Mouse (Mus musculus): ENCODE data around the gene Zbtb45. TPM values are rescaled to one million over a fixed set of nuclear protein-coding genes. Genes with fewer than 3 reads are reported as not detected.

Zbtb45 gene
- polyA plus RNA-seq, 1 experiment from 2014 or later = 31.9 TPM

GRCm38 (mm10) chr7:12997230-12997629 is 12.6 kb downstream of the Zbtb45 start:
- 66% methylated on average over 5 of the region's 5 CpGs for WGBS
- Histone ChIP-seq H3K9ac (ENCODE audit: low read length) (no peak overlapping the region), H3K4me1 (replicated peaks; ENCODE audit: control insufficient read depth, insufficient read depth, low read length) (no peaks in the 10 kb centered on the region), H3K27ac (ENCODE audit: low read depth, low read length) (no peak overlapping the region), H3K36me3 (ENCODE audit: control insufficient read depth, insufficient read depth, low read length) (no peaks in the 10 kb centered on the region), H3K27me3 (ENCODE audit: control insufficient read depth, insufficient read depth, low read length) (no peaks in the 10 kb centered on the region), H3K4me3 (ENCODE audit: low read depth, low read length) (no peak overlapping the region), H3K4me2 (ENCODE audit: low read depth, low read length, severe bottlenecking) (no peak overlapping the region), H3K9me3 (ENCODE audit: control insufficient read depth, low read length) (no peaks in the 10 kb centered on the region)
- ATAC-seq (replicated peaks; ENCODE audit: low FRiP score) = no peak
- no peak for DNase-seq (ENCODE audit: low spot score)

- ATAC-seq (replicated peaks; ENCODE audit: low FRiP score) (no peak), DNase-seq (ENCODE audit: low spot score) (no peak)
- Histone ChIP-seq H3K27ac (ENCODE audit: low read depth, low read length) (no peak overlapping the region), H3K9me3 (ENCODE audit: control insufficient read depth, low read length) (no peaks in the 10 kb centered on the region), H3K27me3 (ENCODE audit: control insufficient read depth, insufficient read depth, low read length) (no peaks in the 10 kb centered on the region), H3K36me3 (ENCODE audit: control insufficient read depth, insufficient read depth, low read length) (no peaks in the 10 kb centered on the region), H3K9ac (ENCODE audit: low read length) (no peak overlapping the region), H3K4me3 (ENCODE audit: low read depth, low read length) (no peak overlapping the region), H3K4me2 (ENCODE audit: low read depth, low read length, severe bottlenecking) (no peak overlapping the region), H3K4me1 (replicated peaks; ENCODE audit: control insufficient read depth, insufficient read depth, low read length) (no peaks in the 10 kb centered on the region)
Observed at GRCm38 (mm10) chr7:12995862-12996261, 14.0 kb downstream of the Zbtb45 start.

DNA sequence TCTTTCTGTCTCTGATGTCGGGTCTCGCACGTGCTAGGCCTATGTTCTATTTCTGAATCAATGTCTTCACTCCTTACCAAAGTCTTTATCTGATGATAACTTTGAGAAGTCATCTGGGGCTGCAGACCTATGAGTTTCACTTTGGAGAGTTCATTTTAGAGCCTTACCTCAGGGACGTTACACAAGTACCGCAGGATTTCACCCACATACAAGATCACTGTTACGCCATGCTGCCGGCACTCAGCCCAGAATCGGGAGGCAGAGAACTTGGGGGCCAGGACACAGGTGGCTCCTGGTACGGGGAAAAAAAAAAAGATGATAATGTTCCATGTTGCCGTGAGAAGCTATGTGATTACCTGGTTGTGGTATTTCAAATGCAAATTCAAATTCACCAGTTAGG is 16.7 kb downstream of the Zbtb45 start:
- DNase-seq (ENCODE audit: low spot score) = no peak
- Histone ChIP-seq H3K9me3 (ENCODE audit: control insufficient read depth, low read length) (no peaks in the 10 kb centered on the region), H3K4me3 (ENCODE audit: low read depth, low read length) (no peak overlapping the region), H3K27me3 (ENCODE audit: control insufficient read depth, insufficient read depth, low read length) (no peaks in the 10 kb centered on the region), H3K4me2 (ENCODE audit: low read depth, low read length, severe bottlenecking) (no peak overlapping the region), H3K27ac (ENCODE audit: low read depth, low read length) (no peak overlapping the region), H3K4me1 (replicated peaks; ENCODE audit: control insufficient read depth, insufficient read depth, low read length) (no peaks in the 10 kb centered on the region), H3K9ac (ENCODE audit: low read length) (no peak overlapping the region), H3K36me3 (ENCODE audit: control insufficient read depth, insufficient read depth, low read length) (no peaks in the 10 kb centered on the region)
- 92% methylated on average over 10 of the region's 10 CpGs for WGBS
- ATAC-seq (replicated peaks; ENCODE audit: low FRiP score) = no peak

DNA sequence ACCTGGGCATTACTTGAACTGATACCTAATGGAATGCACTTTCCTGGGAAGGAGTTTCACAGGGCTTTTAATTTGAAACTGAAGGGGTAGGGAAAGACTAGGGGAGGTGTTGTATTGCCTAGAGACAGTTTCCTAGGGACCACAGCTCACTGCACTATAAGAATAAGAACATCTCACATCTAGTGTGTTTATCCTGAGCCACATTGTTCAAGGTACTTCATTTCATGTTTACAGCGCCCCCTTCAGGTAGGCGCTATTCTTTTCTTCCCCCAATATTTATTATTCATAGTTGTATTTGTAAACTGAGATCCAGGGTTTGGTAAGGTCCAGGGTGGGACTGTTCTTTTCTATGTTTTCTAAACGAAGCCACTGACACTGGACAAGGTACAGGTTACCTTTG is 17.6 kb downstream of the Zbtb45 start:
- DNase-seq (ENCODE audit: low spot score) = no peak
- ATAC-seq (replicated peaks; ENCODE audit: low FRiP score) = no peak

DNA sequence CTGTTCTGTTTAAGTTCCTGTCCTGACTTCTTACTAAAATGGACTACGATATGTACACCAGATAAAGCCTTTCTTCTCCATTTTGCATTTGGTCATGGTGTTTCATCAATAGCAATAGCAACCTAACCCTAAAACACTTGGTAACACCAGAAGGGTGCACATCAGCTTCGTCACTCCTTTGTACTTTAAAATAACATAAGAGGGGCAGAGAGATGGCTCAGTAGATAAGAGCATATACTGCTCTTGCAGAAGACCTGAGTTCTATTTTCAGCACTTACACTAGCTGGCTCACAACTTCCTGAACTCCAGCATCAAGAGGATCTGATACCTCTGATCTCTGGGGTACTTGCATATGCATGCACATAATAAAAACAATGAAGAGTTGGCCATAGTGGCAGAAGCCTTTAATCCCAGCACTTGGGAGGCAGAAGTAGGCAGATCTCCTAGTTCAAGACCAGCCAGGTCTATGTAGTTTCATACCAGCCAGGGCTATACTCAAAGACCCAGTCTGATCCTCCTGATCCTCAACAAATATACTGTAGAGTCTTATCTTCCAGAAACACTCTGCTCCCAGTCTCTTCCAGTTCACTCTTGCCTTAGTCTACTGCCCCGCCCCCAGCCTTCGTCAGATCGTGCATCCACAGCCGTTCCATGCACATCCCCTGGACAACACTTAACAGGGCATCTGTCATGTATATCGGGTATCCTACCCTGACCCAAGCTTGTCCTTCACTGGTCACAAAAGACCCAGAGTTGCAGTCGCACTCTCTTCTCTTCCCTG is 22.2 kb downstream of the Zbtb45 start:
- Histone ChIP-seq H3K4me2 (ENCODE audit: low read depth, low read length, severe bottlenecking) (no peak overlapping the region), H3K36me3 (ENCODE audit: control insufficient read depth, insufficient read depth, low read length) (no peaks in the 10 kb centered on the region), H3K4me1 (replicated peaks; ENCODE audit: control insufficient read depth, insufficient read depth, low read length) (no peaks in the 10 kb centered on the region), H3K4me3 (ENCODE audit: low read depth, low read length) (no peak overlapping the region), H3K9ac (ENCODE audit: low read length) (no peak overlapping the region), H3K9me3 (ENCODE audit: control insufficient read depth, low read length) (no peaks in the 10 kb centered on the region), H3K27me3 (ENCODE audit: control insufficient read depth, insufficient read depth, low read length) (no peaks in the 10 kb centered on the region), H3K27ac (ENCODE audit: low read depth, low read length) (no peak overlapping the region)
- peak; percentile 2 for DNase-seq (ENCODE audit: low spot score)
- ATAC-seq (replicated peaks; ENCODE audit: low FRiP score) = no peak
- 88% methylated on average over 8 of the region's 8 CpGs for WGBS

More for the DNA sequence above, 17.6 kb downstream of the Zbtb45 start:
- 9% methylated on average over 3 of the region's 3 CpGs for WGBS
- no peaks in the 10 kb centered on the region for H3K4me1 ChIP-seq (replicated peaks; ENCODE audit: control insufficient read depth, insufficient read depth, low read length)
- H3K36me3 ChIP-seq (ENCODE audit: control insufficient read depth, insufficient read depth, low read length) = no peaks in the 10 kb centered on the region
- H3K4me2 ChIP-seq (ENCODE audit: low read depth, low read length, severe bottlenecking) = no peak overlapping the region
- H3K4me3 ChIP-seq (ENCODE audit: low read depth, low read length) = no peak overlapping the region
- H3K27ac ChIP-seq (ENCODE audit: low read depth, low read length) = no peak overlapping the region
- H3K27me3 ChIP-seq (ENCODE audit: control insufficient read depth, insufficient read depth, low read length) = no peaks in the 10 kb centered on the region
- no peaks in the 10 kb centered on the region for H3K9me3 ChIP-seq (ENCODE audit: control insufficient read depth, low read length)
- no peak overlapping the region for H3K9ac ChIP-seq (ENCODE audit: low read length)

- WGBS = 84% methylated on average over 8 of the region's 8 CpGs
- no peaks in the 10 kb centered on the region for H3K9me3 ChIP-seq (ENCODE audit: control insufficient read depth, low read length)
- H3K4me3 ChIP-seq (ENCODE audit: low read depth, low read length) = no peak overlapping the region
- no peak overlapping the region for H3K4me2 ChIP-seq (ENCODE audit: low read depth, low read length, severe bottlenecking)
- H3K36me3 ChIP-seq (ENCODE audit: control insufficient read depth, insufficient read depth, low read length) = no peaks in the 10 kb centered on the region
- no peaks in the 10 kb centered on the region for H3K4me1 ChIP-seq (replicated peaks; ENCODE audit: control insufficient read depth, insufficient read depth, low read length)
- ATAC-seq (replicated peaks; ENCODE audit: low FRiP score) = no peak
- no peak overlapping the region for H3K27ac ChIP-seq (ENCODE audit: low read depth, low read length)
- no peak overlapping the region for H3K9ac ChIP-seq (ENCODE audit: low read length)
- DNase-seq (ENCODE audit: low spot score) = peak; percentile 5
- no peaks in the 10 kb centered on the region for H3K27me3 ChIP-seq (ENCODE audit: control insufficient read depth, insufficient read depth, low read length)
Observed at GRCm38 (mm10) chr7:12986906-12987305, 22.9 kb downstream of the Zbtb45 start.

DNA sequence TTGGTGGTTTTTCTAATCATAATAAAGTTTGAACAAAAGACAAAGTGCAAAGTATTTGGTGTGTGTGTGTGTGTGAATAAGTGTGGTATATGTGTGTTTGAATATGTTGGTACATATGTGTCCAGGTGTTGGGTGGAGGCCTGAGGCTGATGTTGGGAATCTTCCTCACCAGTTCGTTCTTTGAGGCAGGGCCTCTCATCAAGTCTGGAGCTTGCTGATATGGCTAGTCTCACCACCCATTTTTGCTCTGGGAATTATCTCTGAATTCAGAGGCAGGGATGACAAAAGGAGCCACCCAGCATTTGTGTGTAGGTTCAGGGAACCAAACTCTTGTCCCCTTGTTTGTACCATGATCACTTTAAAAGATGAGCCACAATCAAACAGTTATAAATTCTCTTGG is 24.1 kb downstream of the Zbtb45 start:
- Histone ChIP-seq H3K4me2 (ENCODE audit: low read depth, low read length, severe bottlenecking) (no peak overlapping the region), H3K36me3 (ENCODE audit: control insufficient read depth, insufficient read depth, low read length) (no peaks in the 10 kb centered on the region), H3K4me3 (ENCODE audit: low read depth, low read length) (no peak overlapping the region), H3K27ac (ENCODE audit: low read depth, low read length) (no peak overlapping the region), H3K4me1 (replicated peaks; ENCODE audit: control insufficient read depth, insufficient read depth, low read length) (no peaks in the 10 kb centered on the region), H3K27me3 (ENCODE audit: control insufficient read depth, insufficient read depth, low read length) (no peaks in the 10 kb centered on the region), H3K9ac (ENCODE audit: low read length) (no peak overlapping the region), H3K9me3 (ENCODE audit: control insufficient read depth, low read length) (no peaks in the 10 kb centered on the region)
- ATAC-seq (replicated peaks; ENCODE audit: low FRiP score) (no peak), DNase-seq (ENCODE audit: low spot score) (peak; percentile 28)
- WGBS = 79% methylated on average over 1 of the region's 1 CpGs

- H3K4me2 ChIP-seq (ENCODE audit: low read depth, low read length, severe bottlenecking) = no peak overlapping the region
- no peak overlapping the region for H3K4me3 ChIP-seq (ENCODE audit: low read depth, low read length)
- no peaks in the 10 kb centered on the region for H3K27me3 ChIP-seq (ENCODE audit: control insufficient read depth, insufficient read depth, low read length)
- ATAC-seq (replicated peaks; ENCODE audit: low FRiP score) = no peak
- 86% methylated on average over 7 of the region's 7 CpGs for WGBS
- H3K4me1 ChIP-seq (replicated peaks; ENCODE audit: control insufficient read depth, insufficient read depth, low read length) = peaks cover 5% of the 10 kb centered on the region; the same call in 1 of the 2 replicates
- DNase-seq (ENCODE audit: low spot score) = no peak
- H3K9me3 ChIP-seq (ENCODE audit: control insufficient read depth, low read length) = no peaks in the 10 kb centered on the region
- H3K36me3 ChIP-seq (ENCODE audit: control insufficient read depth, insufficient read depth, low read length) = no peaks in the 10 kb centered on the region
- no peak overlapping the region for H3K27ac ChIP-seq (ENCODE audit: low read depth, low read length)
- no peak overlapping the region for H3K9ac ChIP-seq (ENCODE audit: low read length)
Observed at GRCm38 (mm10) chr7:12980291-12980690, 29.5 kb downstream of the Zbtb45 start.

DNA sequence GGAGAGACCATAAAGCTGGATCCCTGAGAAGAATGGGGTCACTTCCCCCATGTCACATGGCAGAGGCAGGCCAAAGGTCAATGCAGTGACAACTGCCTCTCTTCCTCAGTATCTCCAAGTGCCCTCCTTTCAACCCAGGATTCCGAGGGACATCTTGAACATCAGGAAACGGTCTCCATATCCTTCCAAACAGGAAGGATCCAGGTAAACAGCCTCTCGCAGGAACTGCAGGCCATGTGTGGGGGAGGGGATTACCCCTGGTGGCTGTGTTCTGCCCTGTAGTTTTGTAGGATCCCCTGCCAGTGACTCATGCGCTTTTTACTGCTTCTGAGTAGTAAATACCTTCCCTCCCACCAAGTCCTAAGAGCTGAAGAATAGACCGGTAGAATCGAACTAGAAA is 30.1 kb downstream of the Zbtb45 start:
- Histone ChIP-seq H3K27ac (ENCODE audit: low read depth, low read length) (no peak overlapping the region), H3K9me3 (ENCODE audit: control insufficient read depth, low read length) (no peaks in the 10 kb centered on the region), H3K36me3 (ENCODE audit: control insufficient read depth, insufficient read depth, low read length) (no peaks in the 10 kb centered on the region), H3K4me2 (ENCODE audit: low read depth, low read length, severe bottlenecking) (no peak overlapping the region), H3K4me3 (ENCODE audit: low read depth, low read length) (no peak overlapping the region), H3K27me3 (ENCODE audit: control insufficient read depth, insufficient read depth, low read length) (no peaks in the 10 kb centered on the region), H3K9ac (ENCODE audit: low read length) (no peak overlapping the region), H3K4me1 (replicated peaks; ENCODE audit: control insufficient read depth, insufficient read depth, low read length) (peaks cover 5% of the 10 kb centered on the region; the same call in 1 of the 2 replicates)
- WGBS = 85% methylated on average over 6 of the region's 6 CpGs
- no peak for ATAC-seq (replicated peaks; ENCODE audit: low FRiP score)
- peak; percentile 40 for DNase-seq (ENCODE audit: low spot score)
